Mouse (Mus musculus) small intestine, adult 2 months (tissue): ENCODE measurements around the gene Col2a1.
A peak's percentile ranks its signal among the peaks of the same experiment; 100 is the strongest.

ENCODE experiments used
- CTCF ChIP-seq: fragments of 200-500 bp; IDR thresholded peaks from 2 replicates; pipeline ENCODE4 v1.5.1; 2012; ENCODE audit warnings: low read depth, mild to moderate bottlenecking, control low read depth, inconsistent platforms, low read length, moderate library complexity, mixed read lengths; ENCODE audit not compliant: insufficient replicate concordance, insufficient read length; ENCODE audit errors: extremely low read depth
- POLR2A ChIP-seq: fragments of 200-500 bp; IDR thresholded peaks from 2 replicates; pipeline ENCODE4 v1.6.1; 2012; ENCODE audit warnings: low read depth, mild to moderate bottlenecking, control low read depth, inconsistent platforms, low read length, moderate library complexity

- TF ChIP-seq CTCF (peak; percentile 97), POLR2A (no peak)
Observed at GRCm38 (mm10) chr15:97952137-97952888, 52.2 kb downstream of the Col2a1 start.
